Mouse (Mus musculus) liver, adult 2 months (tissue): Measurements from ENCODE around the gene Cyp26c1.

ENCODE experiments used
- CTCF ChIP-seq: fragments of 200-500 bp; IDR thresholded peaks from 2 replicates; pipeline ENCODE4 v1.5.1; 2011; ENCODE audit warnings: low read depth, low read length, control low read depth
- POLR2A ChIP-seq: fragments of 200-500 bp; IDR thresholded peaks from 2 replicates; pipeline ENCODE4 v1.6.1; 2011; ENCODE audit warnings: low read length, control low read depth; ENCODE audit not compliant: insufficient read depth; ENCODE audit errors: extremely low read depth

DNA sequence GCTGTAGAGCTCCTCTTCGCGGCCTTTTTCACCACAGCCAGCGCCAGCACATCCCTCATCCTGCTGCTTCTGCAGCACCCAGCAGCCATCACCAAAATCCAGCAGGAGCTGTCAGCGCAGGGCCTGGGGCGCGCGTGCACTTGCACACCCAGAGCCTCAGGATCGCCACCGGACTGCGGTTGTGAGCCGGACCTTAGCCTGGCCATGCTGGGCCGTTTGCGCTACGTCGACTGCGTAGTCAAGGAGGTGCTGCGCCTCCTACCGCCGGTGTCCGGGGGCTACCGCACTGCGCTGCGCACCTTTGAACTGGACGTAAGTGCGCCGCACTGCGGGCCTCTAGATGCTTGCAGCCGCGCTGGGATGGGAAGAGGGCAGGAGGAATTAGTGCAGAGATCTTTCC is 5.3 kb downstream of the Cyp26c1 start:
- TF ChIP-seq CTCF, result no peak
- TF ChIP-seq POLR2A, result no peak
